Mouse (Mus musculus) urinary bladder, postnatal 4 days (tissue): ENCODE measurements around the gene Otog.

Source experiments
- DNase-seq, 2 experiments: peaks; one replicate each; pipeline ENCODE4 v3.0.0; 2021 to 2022; ENCODE audit warnings: low spot score in 2 of 2

Gene Otog

DNA sequence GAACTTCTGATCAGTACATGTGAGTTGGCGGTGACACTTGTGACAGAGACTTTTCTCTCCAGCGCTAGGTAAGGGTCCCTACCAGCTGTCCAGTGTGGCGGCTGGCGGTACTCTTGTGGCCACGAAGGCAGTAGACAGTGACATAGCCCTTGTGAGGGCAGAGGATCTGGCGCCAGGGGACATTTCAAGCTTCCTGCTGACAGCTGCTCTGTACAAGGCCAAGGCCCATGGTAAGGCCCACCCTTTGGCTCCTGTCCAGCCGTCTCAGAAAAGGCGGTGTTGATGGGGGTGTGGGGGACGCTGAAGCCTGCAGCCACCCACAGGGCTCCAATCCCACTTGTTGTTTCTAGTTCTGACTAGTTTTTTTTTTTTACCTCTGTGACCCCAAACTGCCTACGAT lies 42.9 kb downstream of the Otog start:
- peak in 1 of 2 experiments; percentile 34 for DNase-seq

DNA sequence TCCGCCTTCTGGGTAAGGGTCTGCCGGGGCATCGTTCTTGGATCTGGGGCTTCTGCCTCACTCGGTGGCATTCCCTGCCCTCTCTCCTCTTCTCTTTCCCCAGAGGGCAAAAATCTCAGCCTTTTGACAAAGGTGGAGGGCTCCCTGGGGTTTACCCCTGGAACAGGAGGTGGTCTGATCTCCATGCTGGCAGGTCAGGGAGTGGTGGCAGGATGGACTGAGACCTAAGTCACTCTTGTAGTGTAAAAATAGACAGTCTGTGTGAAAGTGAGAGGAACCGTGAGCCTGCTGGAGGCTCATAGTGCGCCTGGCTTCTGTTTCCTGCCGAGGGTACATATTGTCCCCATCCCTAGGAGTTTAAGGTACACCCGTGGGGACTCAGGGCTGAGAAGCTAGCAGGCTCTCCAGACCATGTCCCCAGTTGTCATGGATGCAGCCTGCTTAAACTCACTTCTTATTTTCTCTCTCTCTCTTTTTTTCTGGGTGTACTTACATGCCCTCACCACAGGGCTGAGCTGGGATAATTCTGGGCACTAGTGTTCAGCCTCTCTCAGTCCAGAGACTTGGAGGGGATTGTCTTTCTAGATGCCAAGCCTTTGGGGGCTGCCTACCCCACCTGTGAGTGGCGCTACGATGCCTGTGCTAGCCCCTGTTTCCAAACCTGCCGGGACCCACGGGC lies 44.5 kb downstream of the Otog start:
- no peak for DNase-seq

DNA sequence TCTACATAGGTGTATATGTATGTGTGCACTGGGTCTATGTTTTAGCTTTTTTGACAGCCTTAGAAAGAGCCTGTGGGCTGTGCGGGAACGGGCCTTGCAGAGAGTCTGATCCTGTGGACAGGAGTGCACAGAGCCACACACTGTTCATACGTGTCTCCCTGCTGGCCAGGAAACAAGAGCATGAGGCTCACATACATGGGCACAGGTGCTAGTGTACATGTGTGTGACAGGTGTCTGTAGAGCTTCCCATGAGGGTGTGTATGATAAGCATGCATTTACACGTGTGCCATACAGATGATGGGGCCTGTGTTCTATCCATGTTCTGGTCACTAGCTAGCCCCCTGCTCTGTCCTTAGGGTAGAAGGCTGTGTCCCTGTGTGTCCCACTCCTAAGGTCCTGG lies 45.6 kb downstream of the Otog start:
- no peak for DNase-seq

DNA sequence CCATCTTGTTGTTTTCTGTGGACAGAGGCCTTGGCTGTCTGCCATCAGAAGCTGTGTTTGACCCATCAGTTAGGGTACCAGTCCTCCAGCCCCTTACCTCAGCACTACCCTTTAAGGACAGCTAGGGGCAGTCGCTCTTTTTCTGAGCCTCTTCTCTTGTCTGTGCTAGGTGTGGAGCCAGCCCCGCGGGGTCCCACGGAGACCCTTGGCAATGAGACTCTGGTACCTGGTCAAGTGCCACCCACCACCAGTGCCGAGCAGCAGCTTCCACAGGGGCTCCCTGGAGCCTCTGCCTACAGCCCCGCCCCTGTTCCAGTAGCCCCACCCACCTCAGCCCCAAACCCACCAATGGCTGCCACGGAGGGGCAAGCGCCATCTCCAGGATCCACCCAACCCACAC lies 46.3 kb downstream of the Otog start:
- DNase-seq: no peak

DNA sequence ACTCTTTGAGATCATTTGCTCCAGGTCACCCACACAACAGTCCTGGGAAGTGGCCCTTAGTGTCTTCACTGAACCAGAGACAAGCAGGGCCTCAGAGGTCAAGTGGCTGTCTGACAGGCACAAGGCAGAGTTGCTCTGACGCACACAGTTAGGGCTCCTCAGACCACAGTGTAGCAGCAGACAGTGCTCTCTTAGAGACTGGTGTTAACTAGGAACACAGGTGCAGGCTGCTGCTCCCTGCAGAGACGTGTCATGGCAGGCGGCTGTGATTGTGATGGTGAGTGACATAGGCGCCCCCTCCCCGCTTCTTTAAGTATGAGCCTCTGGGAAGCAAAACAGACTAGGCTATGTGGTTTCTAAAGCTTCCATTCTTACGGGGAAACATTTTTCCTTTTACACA lies 55.5 kb downstream of the Otog start:
- DNase-seq: no peak

DNA sequence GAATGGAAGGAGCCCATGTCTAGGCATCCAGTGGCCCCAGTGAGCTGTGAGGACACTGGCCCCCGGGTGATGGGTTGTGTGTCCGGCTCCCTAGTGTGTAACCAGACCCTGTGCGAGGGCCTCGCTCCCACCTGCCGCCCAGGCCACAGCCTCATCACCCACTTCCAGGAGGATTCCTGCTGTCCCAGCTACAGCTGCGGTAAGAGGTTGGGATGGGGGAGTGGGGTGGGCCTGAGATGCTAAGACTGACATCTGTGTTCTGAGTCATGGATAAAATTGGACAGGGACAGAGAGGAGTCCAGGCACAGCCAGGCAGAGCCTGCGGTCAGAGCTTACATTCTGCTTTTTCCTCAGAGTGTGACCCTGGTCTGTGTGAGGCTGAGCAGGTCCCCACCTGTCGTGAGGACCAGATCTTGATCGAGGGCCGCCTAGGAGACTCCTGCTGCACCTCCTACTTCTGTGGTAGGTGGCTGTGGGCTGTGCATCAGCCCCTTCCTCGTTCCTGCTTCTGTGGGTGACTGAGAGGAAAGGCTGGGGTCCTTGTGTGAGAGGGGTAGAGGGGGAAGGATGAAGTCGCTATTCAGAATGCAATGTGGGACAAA lies 60.3 kb downstream of the Otog start:
- no peak for DNase-seq

DNA sequence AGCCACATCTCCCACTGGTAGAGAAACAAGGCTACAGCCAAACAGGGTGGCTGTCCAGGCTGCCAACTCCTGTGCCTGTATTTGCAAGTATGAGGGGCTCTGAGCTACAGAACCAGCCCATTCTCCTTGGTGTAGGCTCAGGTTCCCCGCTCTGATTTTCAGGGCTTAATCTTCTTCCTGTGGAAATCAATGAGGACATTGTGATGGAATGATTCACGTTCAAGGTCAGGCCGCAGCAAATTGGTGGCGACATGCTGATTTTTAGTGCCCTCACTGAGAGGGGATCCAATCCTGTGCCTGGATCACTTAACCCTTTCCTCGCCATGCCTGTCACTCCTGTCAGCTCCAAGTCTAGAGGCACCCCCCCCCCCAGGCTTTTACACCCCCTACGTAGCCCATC lies 72.7 kb downstream of the Otog start:
- DNase-seq: no peak

DNA sequence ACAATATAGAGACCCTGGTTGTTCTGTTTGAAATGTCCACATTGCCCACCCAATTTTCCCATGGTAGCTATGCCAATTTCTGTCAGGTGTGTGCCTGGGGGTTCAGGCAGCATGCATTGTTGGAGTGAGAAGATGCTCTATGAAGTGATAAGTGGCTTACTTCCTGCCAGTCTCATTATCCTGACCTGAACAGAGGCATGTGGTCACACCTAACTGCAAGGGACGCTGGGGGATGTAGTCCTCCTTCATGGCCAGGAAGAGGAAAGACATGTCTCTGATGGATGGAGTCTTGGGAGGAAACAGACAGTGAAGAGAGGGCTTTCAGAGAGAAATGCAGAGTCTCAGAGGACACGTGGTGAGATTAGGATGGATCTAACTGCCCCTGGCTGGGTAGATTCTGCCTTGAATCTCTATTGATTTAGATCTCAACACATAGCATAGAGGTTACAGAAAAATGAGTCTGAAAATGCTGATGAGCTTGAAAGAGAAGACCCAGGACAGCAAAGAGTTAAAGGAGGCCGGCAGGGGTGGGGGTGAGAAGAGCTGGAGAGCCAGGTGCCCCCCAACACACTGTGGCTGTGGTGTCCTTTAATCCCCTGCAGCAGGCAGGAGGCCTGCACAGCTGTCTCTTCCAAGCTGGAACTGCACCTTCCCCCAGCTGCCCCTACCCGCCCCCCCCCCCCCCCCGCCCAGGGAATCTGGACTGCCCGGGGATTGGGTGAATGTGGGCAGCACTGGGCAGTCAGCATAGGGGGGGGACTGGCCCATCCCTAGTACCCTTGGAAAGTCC lies 73.6 kb downstream of the Otog start:
- no peak for DNase-seq

DNA sequence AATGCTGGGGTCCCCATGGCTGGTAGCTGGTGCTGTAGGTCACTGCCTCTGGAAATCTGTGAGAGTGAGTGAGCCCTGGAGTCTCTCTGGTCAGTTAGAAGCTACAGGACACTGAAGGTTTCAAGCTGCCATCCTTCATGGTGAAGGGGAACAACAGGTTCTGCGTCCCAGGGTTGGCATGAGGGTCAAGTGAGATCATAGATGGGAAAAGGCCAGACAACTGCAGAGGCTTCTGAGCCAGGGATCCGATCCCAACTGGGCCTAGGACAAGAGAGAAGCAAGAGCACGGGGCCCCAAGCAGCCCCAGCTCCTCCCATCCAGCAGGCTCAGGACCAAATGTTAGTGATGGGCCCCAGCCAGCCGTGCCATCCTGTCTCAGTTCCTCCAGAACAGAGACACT lies 74.9 kb downstream of the Otog start:
- DNase-seq: no peak

DNA sequence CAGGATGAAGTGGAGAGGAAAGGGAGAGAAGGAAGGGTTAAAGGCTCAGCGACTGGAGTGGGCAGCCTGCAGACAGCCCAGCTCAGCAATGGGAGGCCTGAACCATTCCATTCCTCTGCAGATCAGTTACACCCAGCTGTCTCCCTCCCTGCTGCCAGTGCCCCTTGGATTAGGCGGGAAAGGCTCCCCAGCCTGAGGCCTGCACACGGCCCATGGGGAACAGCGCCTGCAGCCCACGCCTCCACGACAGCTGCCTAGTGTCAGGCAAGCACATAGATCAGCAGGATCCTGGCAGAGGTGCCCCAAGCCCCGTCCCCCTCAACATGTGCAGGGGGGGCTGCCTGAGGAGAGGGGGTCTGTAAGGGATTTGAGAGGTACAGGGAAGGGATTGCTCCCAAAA lies 76.2 kb downstream of the Otog start:
- no peak for DNase-seq

DNA sequence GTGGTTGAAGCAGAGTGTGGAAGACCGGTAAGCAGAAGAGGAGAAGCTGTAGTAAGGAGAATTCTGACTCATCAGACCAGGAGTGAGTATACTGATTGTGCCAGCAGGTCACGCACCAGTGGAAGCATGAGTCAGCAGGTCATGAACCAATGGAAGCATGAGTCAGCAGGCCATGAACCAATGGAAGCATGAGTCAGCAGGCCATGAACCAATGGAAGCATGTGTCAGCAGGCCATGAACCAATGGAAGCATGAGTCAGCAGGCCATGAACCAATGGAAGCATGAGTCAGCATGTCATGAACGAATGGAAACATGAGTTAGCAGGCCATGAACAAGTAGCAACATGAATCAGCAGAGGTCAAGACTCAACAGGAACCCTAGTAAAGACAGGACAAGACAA lies 80.5 kb downstream of the Otog start:
- no peak for DNase-seq

DNA sequence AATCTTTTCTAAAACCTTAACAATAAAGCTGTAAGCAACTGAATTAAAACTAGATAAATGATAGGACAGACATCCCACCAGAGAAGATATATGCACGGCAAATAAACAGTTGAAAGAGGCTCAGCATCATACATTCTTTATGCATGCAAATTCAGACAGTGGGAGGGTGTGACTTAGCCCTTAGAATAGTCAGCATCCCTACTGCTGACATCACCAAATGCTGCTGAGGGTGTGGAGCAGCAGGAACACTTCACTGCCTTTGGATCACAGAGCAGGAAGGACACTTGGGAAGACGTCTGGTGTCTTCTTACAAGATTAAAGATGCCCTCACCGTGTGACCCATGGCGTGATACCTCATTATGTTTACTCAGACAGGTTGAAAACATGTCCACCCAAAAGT lies 87.1 kb downstream of the Otog start:
- DNase-seq: no peak

DNA sequence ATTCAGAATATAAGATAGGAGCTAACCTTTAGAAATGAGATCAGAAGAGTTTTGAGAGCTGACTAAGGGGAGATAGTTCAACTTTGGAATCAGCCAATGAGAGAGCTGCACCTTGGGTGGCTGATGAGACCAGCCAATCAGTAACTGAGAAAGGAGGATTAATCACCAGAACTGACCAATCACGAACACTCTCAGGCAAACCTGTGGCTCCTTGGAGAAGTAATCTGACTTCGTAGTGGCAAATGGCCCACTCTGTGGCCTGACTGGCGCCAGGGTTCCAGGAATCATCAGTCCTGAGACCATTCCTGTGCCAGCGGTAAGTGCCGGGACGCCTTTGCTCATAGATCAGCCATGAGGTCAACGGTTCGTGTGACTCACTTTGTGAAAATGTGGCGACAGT lies 96.6 kb downstream of the Otog start:
- DNase-seq: no peak

DNA sequence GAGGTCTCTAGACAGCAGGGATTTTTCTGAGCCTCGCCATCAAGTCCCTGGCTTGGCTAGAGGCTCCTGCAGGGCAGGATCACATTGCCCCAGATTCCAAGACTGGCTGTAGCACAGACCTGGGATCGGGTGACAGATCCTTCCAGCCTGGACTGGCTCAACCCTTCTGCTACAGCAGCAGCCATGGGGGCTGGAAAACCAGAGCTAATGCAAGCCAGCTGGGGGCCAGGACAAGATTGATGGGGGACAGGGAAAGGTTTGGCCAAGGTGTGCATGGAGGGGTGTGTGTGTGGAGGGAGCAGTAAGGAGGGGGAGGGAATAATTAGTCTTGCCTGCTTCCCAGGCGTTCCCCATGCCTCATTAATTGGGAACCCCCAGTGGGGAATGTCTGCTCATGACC lies 99.0 kb downstream of the Otog start:
- DNase-seq: no peak

DNA sequence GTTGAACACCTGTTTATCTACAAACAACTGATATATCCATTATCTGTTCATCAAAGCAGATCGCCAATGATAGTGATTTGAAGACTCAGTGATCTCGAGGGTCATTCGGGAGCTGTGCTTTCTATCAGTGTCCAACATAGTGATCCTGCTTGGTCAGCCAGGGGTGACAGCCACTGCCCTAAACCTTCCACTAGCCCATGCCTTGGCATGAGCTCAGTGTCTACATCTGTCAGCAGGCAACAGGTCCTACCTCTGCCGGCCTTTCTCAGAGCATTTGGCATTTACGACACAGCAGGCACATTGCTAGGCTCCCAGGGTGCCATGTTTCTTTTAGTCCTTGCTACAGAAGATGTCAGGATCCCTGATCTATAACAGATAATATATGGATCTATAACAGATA lies 99.5 kb downstream of the Otog start:
- no peak for DNase-seq

DNA sequence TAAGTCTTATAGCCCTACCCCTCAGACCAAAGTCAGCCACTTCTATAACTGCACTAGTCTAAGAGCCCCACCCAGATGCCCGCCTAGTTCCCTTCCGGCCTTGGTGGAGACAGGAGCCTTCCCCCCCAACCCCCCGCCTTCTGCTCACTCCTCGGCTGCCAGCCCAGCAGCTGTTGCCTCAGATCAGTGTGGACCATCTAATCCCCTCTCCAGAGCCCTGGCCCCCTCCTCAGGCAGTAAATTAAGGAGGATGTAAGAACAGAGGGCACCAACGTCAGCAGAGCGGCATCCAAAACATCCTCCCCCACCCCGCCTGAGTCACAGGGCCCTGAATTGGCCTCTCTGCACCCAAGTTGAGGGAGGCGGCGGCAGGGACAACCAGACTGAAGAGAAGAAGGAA lies 100.7 kb downstream of the Otog start:
- DNase-seq: no peak

DNA sequence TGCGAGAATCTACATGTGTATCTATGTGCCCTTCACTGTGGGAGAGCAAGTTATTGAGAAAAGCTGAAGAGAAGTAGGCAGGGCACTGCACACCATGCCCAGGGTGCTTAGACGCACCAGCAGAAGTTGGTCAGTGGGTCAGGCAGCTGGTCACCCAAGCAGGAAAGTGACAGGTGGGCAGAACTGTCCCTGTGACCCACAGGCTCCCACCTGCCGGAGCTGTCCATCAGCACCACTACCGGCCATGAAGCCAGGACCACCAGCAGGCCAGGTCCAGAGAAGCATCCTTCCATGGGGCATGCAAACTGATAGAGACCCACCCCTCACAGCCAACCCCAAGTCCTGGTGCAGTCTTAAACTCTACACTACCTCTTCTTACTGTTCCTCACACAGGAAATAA lies 106.9 kb downstream of the Otog start:
- no peak for DNase-seq

DNA sequence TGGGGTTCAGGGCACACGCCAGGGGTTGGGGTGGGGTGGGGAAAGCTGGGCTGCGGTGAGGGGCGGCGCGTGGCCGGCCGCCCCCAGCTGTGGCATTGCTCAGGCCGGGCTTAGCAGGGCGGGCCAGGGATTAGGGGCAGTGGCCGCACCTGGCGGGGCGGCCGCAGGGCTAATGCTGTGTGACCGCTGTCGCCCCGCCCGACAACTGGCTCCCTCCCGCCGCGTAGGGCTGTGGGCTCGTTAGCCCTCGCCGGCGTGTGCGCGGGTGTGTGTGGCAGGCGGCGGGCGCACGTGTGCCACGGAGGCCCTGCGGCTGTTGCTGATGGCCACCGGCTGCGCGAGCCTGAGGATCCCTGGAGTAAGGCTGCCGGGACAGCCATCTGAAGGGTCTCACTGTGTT lies 108.0 kb downstream of the Otog start:
- no peak for DNase-seq

DNA sequence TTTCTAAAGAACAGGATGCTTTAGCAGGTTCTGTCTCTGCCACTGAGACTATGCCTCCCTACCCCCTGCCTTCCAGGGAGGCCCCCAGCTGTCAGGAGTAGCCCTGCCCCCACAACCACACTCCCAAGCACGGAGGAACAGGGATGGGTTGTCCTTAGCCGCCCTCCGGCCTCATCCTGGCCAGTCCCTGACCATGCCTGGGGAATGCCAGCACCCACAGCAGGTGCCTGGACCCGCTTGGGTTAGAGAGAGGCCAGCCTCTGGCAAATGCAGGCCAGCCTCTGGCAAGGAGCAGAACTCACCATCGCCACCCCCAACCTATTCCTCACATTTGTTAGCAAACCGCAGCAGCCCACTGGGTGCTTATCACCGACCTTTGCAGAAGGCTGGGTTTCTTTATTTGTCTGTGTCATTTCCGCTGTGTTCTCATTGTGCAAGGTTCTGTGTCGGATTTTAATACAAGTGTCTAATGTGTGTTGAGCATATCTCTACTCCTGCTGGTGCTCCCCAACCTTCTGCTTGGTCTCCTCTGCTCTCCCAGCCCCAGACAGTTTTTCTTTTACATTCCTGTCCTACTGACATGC lies 109.4 kb downstream of the Otog start:
- no peak for DNase-seq

DNA sequence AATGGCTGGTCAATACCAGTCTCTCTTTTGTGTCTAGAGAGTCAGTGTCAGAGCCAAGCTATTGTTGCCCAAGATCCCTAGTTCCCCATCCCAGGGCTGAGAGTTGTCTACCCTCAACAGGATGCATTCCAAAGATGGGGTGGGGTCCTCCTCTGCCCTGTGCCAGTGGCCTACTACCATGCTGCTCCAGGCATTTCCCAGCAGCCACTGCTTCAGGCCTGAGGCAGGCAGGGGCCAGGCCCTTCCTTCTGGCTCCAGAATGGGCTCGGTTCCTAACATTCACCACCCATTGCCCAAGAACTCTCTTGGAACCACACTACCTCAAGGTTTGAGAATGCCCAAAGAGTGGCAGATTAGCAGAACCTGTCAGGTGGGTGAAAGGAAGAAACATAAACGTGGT lies 112.0 kb downstream of the Otog start:
- DNase-seq: no peak

DNA sequence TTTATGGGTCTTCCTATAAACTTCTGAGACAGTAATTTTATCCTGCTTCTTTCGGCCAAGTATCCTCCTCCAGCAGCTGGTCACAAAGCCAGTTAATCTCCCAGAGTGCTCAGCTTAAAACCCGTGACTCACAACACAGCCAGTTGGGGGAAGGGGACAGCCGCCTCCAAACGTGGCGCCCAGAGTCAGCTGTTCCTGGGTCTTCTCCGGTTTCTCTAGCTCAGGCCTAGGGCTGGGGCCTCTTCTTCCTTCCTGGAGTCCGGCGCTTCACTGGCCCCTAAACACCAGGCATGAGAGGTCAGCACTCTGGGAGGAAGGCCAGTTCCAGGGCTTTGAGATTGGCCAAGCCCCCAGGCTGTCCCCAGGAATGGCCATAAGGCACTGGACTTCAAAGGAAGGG lies 112.4 kb downstream of the Otog start:
- no peak for DNase-seq

DNA sequence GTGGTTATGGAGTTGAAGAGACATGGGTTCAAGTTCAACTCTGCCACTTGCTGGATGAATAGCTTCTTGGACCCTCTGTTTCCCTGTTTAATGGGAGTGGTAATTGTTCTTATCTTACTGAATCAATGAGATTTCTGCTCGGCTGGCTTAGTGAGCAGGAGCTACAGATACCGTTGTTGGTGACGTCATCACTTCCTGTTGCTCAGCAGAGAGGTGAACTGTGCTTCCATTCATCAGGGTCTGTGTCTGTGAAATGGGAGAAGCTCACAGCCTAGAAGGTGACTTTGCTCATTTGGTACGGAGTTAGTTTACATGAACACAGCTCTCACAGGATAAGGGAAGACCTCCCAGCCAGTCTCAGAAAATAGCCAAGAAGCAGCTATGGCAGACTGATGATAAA lies 113.1 kb downstream of the Otog start:
- DNase-seq: no peak
